9 mouse cellular contexts compared by ENCODE assay signal in the genomic region with DNA sequence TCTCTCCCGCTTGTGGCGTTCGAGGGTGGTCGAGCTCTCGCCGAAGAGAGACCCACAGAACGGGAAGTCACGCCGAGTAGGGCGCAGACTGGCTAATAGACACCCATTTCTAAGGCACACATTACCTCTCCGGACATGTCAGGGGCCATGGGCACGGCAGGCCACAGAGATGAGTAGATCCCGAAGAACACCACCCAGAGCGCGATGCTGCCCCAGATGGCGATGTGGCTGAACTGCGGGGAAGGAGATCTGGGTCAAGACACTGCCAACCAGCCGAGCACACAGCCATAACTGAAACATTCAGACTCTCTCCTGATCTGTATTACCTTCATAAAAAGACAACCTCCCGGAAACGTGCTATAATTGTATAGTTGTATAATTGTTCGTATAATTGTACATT. TPM values are rescaled to one million over a fixed set of nuclear protein-coding genes. Genes with fewer than 3 reads are reported as not detected.
DNase-seq lines count a peak whose midpoint lies in the region; ATAC-seq and TF ChIP-seq lines count a peak whose summit lies in the region.
"Had no signal": no experiment of that assay in that cellular context is flagged by ENCODE, and none has a peak within 500 bp of the region (broad histone marks: within the 10 kb centered on the region; RNA-seq: fewer than 3 reads in every experiment).

No protein-coding gene starts in this region.

- no peak overlapping the region for H3K4me2 ChIP-seq in hindbrain, embryonic 16.5 days (ENCODE audit: low read length)
- H3K4me2 ChIP-seq: hindbrain, embryonic 15.5 days had no signal

- 81% methylated on average over 21 of the region's 21 CpGs for WGBS in heart, adult 2 months
- WGBS in small intestine, adult 2 months: 90% methylated on average over 21 of the region's 21 CpGs
- WGBS in hindbrain, embryonic 16.5 days: 82% methylated on average over 21 of the region's 21 CpGs

- ATAC-seq in hindbrain, embryonic 16.5 days: no peak

- DNase-seq in heart, adult 2 months: no peak
- DNase-seq in heart, postnatal 25 days (ENCODE audit: low spot score): no peak
- DNase-seq in right cerebral cortex, postnatal 4 days: peak; percentile 18
- no peak for DNase-seq in right cerebral cortex, postnatal 25 days
- peak; percentile 36 for DNase-seq in gastrocnemius, postnatal 10 days
- DNase-seq in urinary bladder, adult 18-20 months (ENCODE audit: low spot score in 2 of 2): no peak

- H3K9ac ChIP-seq in heart, adult 2 months (ENCODE audit: low read depth, low read length): no peak overlapping the region
- H3K9ac ChIP-seq in hindbrain, embryonic 16.5 days (ENCODE audit: low read depth, low read length): no peak overlapping the region
- H3K9ac ChIP-seq: hindbrain, embryonic 15.5 days had no signal

- no peak overlapping the region for H3K27ac ChIP-seq in heart, adult 2 months
- no peak overlapping the region for H3K27ac ChIP-seq in small intestine, adult 2 months (ENCODE audit: insufficient read depth, low read depth, low read length)
- H3K27ac ChIP-seq in hindbrain, embryonic 16.5 days (ENCODE audit: low read depth, low read length): no peak overlapping the region
- H3K27ac ChIP-seq: hindbrain, embryonic 15.5 days had no signal

- no peak for TF ChIP-seq EP300 in heart, adult 2 months (IDR thresholded peaks at IDR 0.05; ENCODE audit: insufficient read depth, low read depth, low read length)

- intact Hi-C loops in heart, adult 2 months (cut with DNase I): no loop called here
- intact Hi-C loops in heart, postnatal 25 days (cut with DNase I): no loop called here

- H3K79me2 ChIP-seq in heart, adult 2 months (replicated peaks; ENCODE audit: control insufficient read depth, insufficient read depth, low read length): no peaks in the 10 kb centered on the region

- H3K4me1 ChIP-seq in heart, adult 2 months (ENCODE audit: control insufficient read depth, insufficient read depth, low read length): no peaks in the 10 kb centered on the region
- H3K4me1 ChIP-seq in small intestine, adult 2 months (ENCODE audit: control insufficient read depth, insufficient read depth, insufficient read length, low read length): no peaks in the 10 kb centered on the region
- no peaks in the 10 kb centered on the region for H3K4me1 ChIP-seq in hindbrain, embryonic 16.5 days (ENCODE audit: control insufficient read depth, insufficient read depth, low read depth, low read length)
- H3K4me1 ChIP-seq: hindbrain, embryonic 15.5 days had no signal

- no peaks in the 10 kb centered on the region for H3K36me3 ChIP-seq in heart, adult 2 months (ENCODE audit: control insufficient read depth, insufficient read depth, low read length)
- H3K36me3 ChIP-seq in small intestine, adult 2 months (ENCODE audit: control insufficient read depth, insufficient read depth, low read length): peaks cover 31% of the 10 kb centered on the region
- 0 out of 2 replicates have a peak, but pooled peaks cover 4% of the 10 kb centered on the region for H3K36me3 ChIP-seq in hindbrain, embryonic 16.5 days (ENCODE audit: control insufficient read depth, insufficient read depth, low read length)

- no peaks in the 10 kb centered on the region; the same call in 1 of the 2 replicates for H3K27me3 ChIP-seq in heart, adult 2 months (ENCODE audit: control insufficient read depth, insufficient read depth, low read length)
- H3K27me3 ChIP-seq in small intestine, adult 2 months (ENCODE audit: control insufficient read depth, insufficient read depth, low read length): no peaks in the 10 kb centered on the region
- H3K27me3 ChIP-seq in hindbrain, embryonic 16.5 days (replicated peaks; ENCODE audit: control insufficient read depth, insufficient read depth, low read length): no peaks in the 10 kb centered on the region

- no peak for TF ChIP-seq POLR2A in heart, adult 2 months (IDR thresholded peaks at IDR 0.05; ENCODE audit: insufficient read depth, low read depth, low read length)
- no peak for TF ChIP-seq POLR2A in small intestine, adult 2 months (IDR thresholded peaks at IDR 0.05; ENCODE audit: low read depth, low read length)

- no peak overlapping the region for H3K4me3 ChIP-seq in heart, adult 2 months
- no peak overlapping the region for H3K4me3 ChIP-seq in small intestine, adult 2 months (ENCODE audit: low read depth, low read length)
- no peak overlapping the region for H3K4me3 ChIP-seq in hindbrain, embryonic 16.5 days (ENCODE audit: low read length)
- H3K4me3 ChIP-seq: hindbrain, embryonic 15.5 days had no signal

- TF ChIP-seq CTCF in heart, adult 2 months (IDR thresholded peaks at IDR 0.05): peak; percentile 31
- TF ChIP-seq CTCF in small intestine, adult 2 months (IDR thresholded peaks at IDR 0.05; ENCODE audit: extremely low read depth, insufficient read length, insufficient replicate concordance, low read depth, low read length): peak; percentile 19; the same call in 1 of the 2 replicates

- no peaks in the 10 kb centered on the region for H3K9me3 ChIP-seq in hindbrain, embryonic 16.5 days (ENCODE audit: control insufficient read depth, low read length)
- H3K9me3 ChIP-seq: hindbrain, embryonic 15.5 days had no signal

RNA-seq across cellular contexts. Expression of gene Shisa3, which starts 39.9 kb away (rescaled TPM):
- total RNA-seq in heart, adult 2 months (2021): 1 to 10 TPM in 1 of 2 experiments, under 1 TPM in 1; 0.59 to 1.2 TPM
- polyA plus RNA-seq in heart, adult 2 months (2012; rRNA removed): 0.80 and 1.5 TPM in 2 replicates
- 1 to 10 TPM in 1 of 2 experiments, under 1 TPM in 1; 0.64 to 1.0 TPM for total RNA-seq in heart, postnatal 25 days (2021)
- 1 to 10 TPM; 3.1 to 4.0 TPM for total RNA-seq in gastrocnemius, postnatal 10 days (2021)
- 1.4 and 1.8 TPM in 2 replicates for polyA plus RNA-seq in small intestine, adult 2 months (2012; rRNA removed)
- 1.4 and 5.0 TPM in 2 replicates for polyA plus RNA-seq in hindbrain, embryonic 16.5 days (2015; fragmentation: Nextera tagmentation; extraction: Ambion mirVana)

Comparison
In these comparisons a context has a peak if more than half of its experiments do, and no peak if none do; other contexts are left out.
1. DNase-seq: peak in right cerebral cortex, postnatal 4 days (single experiment) and gastrocnemius, postnatal 10 days (single experiment); none in heart, adult 2 months (0 of 2), heart, postnatal 25 days (single experiment), right cerebral cortex, postnatal 25 days (single experiment) and urinary bladder, adult 18-20 months (0 of 2).